Mouse (Mus musculus) megakaryocyte, embryonic 14.5 days (primary cell): ENCODE data around the gene Spg21.

ENCODE experiments used
- FLI1 ChIP-seq: IDR thresholded peaks from 2 replicates; pipeline ENCODE4 v1.6.1; 2012; ENCODE audit warnings: low read length, inconsistent platforms, mixed read lengths
- GATA1 ChIP-seq: IDR thresholded peaks from 3 replicates; pipeline ENCODE4 v1.6.1; 2012; ENCODE audit warnings: mixed read lengths, low read length, inconsistent platforms, borderline replicate concordance

DNA sequence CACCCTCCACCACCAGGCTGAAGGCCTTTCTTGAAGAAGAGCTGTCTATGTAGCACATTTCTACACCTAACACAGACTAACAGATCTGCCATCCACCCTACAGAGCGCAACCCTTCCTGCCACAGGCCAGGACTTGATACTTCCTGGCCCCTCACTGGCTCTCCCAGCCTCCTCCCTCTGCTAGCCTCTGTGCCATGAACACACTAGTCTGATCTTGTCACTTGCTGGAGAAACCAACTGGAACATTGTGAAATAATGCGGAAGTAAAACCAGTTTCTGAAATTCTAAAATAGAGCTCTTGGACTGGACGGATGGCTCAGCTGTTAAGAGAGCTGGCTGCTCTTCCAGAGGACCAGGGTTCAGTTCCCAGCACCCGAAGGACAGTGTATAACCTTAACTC lies 32.1 kb downstream of the Spg21 start:
- TF ChIP-seq GATA1, result no peak
- no peak for TF ChIP-seq FLI1
